Mouse (Mus musculus) forebrain, postnatal 0 days (tissue): Measurements from ENCODE around the gene Palmd. TPM values are rescaled to one million over a fixed set of nuclear protein-coding genes. Genes with fewer than 3 reads are reported as not detected.
A peak's percentile ranks its signal among the peaks of the same experiment; 100 is the strongest.

Source experiments
- ATAC-seq: fragments of 200-750 bp; cut with Nextera tagmentation; 2 replicates; pipeline ENCODE4 v1.8.0; 2017; ENCODE audit warnings: mild to moderate bottlenecking, moderate library complexity
- DNase-seq: peaks from one replicate; pipeline ENCODE4 v3.0.0-alpha.2; 2015
- H3K27ac ChIP-seq: fragments of 300-500 bp; sonication (generic); 2 replicates; pipeline ENCODE4 v1.5.1; 2014; ENCODE audit warnings: low read depth, mild to moderate bottlenecking, antibody characterized with exemption, low read length, moderate library complexity, mixed read lengths
- H3K27me3 ChIP-seq: fragments of 300-500 bp; sonication (generic); 2 replicates; pipeline ENCODE4 v1.6.1; 2014; ENCODE audit warnings: mild to moderate bottlenecking, low read length, mixed read lengths; ENCODE audit not compliant: insufficient read depth
- H3K36me3 ChIP-seq: fragments of 300-500 bp; sonication (generic); 2 replicates; pipeline ENCODE4 v1.6.1; 2014; ENCODE audit warnings: mild to moderate bottlenecking, moderate library complexity; ENCODE audit not compliant: insufficient read depth
- H3K4me1 ChIP-seq: fragments of 300-500 bp; sonication (generic); 2 replicates; pipeline ENCODE4 v1.6.1; 2014; ENCODE audit warnings: antibody characterized with exemption; ENCODE audit not compliant: insufficient read depth
- H3K4me2 ChIP-seq: fragments of 300-500 bp; sonication (generic); 2 replicates; pipeline ENCODE4 v1.6.1; 2014; ENCODE audit warnings: low read depth, mild to moderate bottlenecking, moderate library complexity
- H3K4me3 ChIP-seq: fragments of 300-500 bp; sonication (generic); 2 replicates; pipeline ENCODE4 v1.5.1; 2014; ENCODE audit warnings: low read depth, low read length, mixed read lengths
- H3K9ac ChIP-seq: fragments of 300-500 bp; sonication (generic); 2 replicates; pipeline ENCODE4 v1.6.1; 2014; ENCODE audit warnings: mild to moderate bottlenecking
- H3K9me3 ChIP-seq: fragments of 300-500 bp; sonication (generic); 2 replicates; pipeline ENCODE4 v1.6.1; 2016; ENCODE audit warnings: low read length
- CTCF ChIP-seq: sonication (generic); IDR thresholded peaks from 2 replicates; pipeline ENCODE4 v1.5.1; 2016; ENCODE audit warnings: antibody characterized with exemption, control low read depth, low read depth
- WGBS: fragments of 180-500 bp; shearing (Covaris S2); extraction: QIAGEN DNeasy Blood & Tissue Kit; methylation state at CpG from one replicate; pipeline ENCODE4 v1.1.7; 2014; 5-methylcytosine and 5-hydroxymethylcytosine counted together
- polyA plus RNA-seq: library from polyadenylated mRNA; unstranded; fragments of >200 nt; fragmentation: Nextera tagmentation; extraction: Ambion mirVana; gene quantifications from 2 replicates; pipeline ENCODE4 v1.2.1, GENCODE M21; 2015
- total RNA-seq: library from RNA; depleted of rRNA; stranded (reverse); fragments of >200 nt; gene quantifications from 2 replicates; pipeline ENCODE4 v1.2.3, GENCODE M21; 2014

Palmd gene
- total and polyA plus RNA-seq, 2 experiments from 2014 or later, result 6.9 to 11.7 TPM

GRCm38 (mm10) chr3:116946476-116946875, 22.3 kb downstream of the Palmd start:
- 88% methylated on average over 4 of the region's 4 CpGs for WGBS
- no peak for TF ChIP-seq CTCF
- no peaks in the 10 kb centered on the region for H3K27me3 ChIP-seq
- no peaks in the 10 kb centered on the region for H3K4me1 ChIP-seq
- H3K27ac ChIP-seq, result no peak overlapping the region
- no peak overlapping the region for H3K4me3 ChIP-seq
- no peak for ATAC-seq
- H3K9me3 ChIP-seq, result no peaks in the 10 kb centered on the region
- DNase-seq, result no peak
- no peak overlapping the region for H3K4me2 ChIP-seq
- no peak overlapping the region for H3K9ac ChIP-seq
- H3K36me3 ChIP-seq, result 0 out of 2 replicates have a peak, but pooled peaks cover 4% of the 10 kb centered on the region

DNA sequence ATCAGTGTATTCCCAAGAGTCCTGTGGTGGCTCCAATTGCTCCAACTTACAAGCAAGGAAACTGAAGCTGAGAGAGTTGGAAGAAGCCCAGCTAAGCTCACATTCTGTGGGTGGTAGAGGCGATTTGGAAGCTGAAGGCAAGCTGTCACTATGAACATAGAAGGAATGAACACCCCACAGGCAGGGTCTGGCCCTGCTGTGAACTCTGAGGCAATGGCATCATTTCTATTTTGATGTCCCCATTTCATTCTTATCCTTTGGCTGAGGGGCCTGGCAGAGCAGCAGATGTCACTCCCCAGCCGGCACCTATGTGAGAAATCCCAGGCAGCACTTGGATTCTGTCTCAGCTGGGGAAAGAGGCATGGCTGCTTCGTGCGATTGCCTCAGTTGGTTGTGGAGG, 25.4 kb downstream of the Palmd start:
- 68% methylated on average over 4 of the region's 4 CpGs for WGBS
- Histone ChIP-seq H3K4me3 (no peak overlapping the region), H3K27me3 (no peaks in the 10 kb centered on the region), H3K27ac (no peak overlapping the region), H3K4me2 (no peak overlapping the region), H3K4me1 (no peaks in the 10 kb centered on the region), H3K36me3 (0 out of 2 replicates have a peak, but pooled peaks cover 4% of the 10 kb centered on the region), H3K9ac (no peak overlapping the region), H3K9me3 (no peaks in the 10 kb centered on the region)
- DNase-seq, result no peak
- ATAC-seq, result no peak
- TF ChIP-seq CTCF, result no peak

DNA sequence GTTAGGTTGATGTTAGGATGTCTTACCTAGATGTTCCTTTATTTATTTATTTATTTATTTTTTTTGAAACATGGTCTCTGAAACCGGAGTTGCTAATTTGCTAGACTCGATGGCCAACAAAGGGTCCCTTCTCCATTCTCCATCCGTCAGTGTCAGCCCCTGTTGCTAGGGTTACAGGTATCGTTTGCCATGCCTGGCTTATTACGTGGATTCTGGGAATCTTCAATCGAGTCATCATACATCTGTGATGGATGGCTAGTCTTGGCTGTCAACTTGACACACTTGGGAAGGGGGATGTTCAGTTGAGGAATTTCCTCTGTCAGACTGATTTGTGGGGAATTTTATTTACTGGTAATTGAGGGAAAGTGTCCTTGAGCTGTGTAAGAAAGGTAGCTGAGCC, 26.0 kb downstream of the Palmd start:
- no peaks in the 10 kb centered on the region for H3K27me3 ChIP-seq
- no peaks in the 10 kb centered on the region for H3K4me1 ChIP-seq
- H3K4me2 ChIP-seq, result no peak overlapping the region
- no peak for TF ChIP-seq CTCF
- H3K9me3 ChIP-seq, result no peaks in the 10 kb centered on the region
- ATAC-seq (no peak), DNase-seq (no peak)
- 74% methylated on average over 6 of the region's 6 CpGs for WGBS
- H3K9ac ChIP-seq, result no peak overlapping the region
- no peak overlapping the region for H3K4me3 ChIP-seq
- 0 out of 2 replicates have a peak, but pooled peaks cover 4% of the 10 kb centered on the region for H3K36me3 ChIP-seq
- H3K27ac ChIP-seq, result no peak overlapping the region

- Histone ChIP-seq H3K27me3 (no peaks in the 10 kb centered on the region), H3K9ac (no peak overlapping the region), H3K36me3 (0 out of 2 replicates have a peak, but pooled peaks cover 2% of the 10 kb centered on the region), H3K4me1 (no peaks in the 10 kb centered on the region), H3K4me2 (no peak overlapping the region), H3K9me3 (no peaks in the 10 kb centered on the region), H3K27ac (no peak overlapping the region), H3K4me3 (no peak overlapping the region)
- WGBS, result 88% methylated on average over 1 of the region's 1 CpGs
- no peak for ATAC-seq
- no peak for TF ChIP-seq CTCF
- DNase-seq, result no peak
Measured at GRCm38 (mm10) chr3:116941559-116942117, 27.1 kb downstream of the Palmd start.

- WGBS, result 73% methylated on average over 10 of the region's 10 CpGs
- no peak for DNase-seq
Measured at GRCm38 (mm10) chr3:116940804-116941558, 27.8 kb downstream of the Palmd start.

GRCm38 (mm10) chr3:116936934-116937691, 31.7 kb downstream of the Palmd start:
- TF ChIP-seq CTCF, result no peak
- Histone ChIP-seq H3K4me1 (no peaks in the 10 kb centered on the region), H3K4me2 (no peak overlapping the region), H3K4me3 (no peak overlapping the region), H3K9ac (no peak overlapping the region), H3K9me3 (no peaks in the 10 kb centered on the region), H3K27ac (0 out of 2 replicates have a peak overlapping the region, but pooled peaks have one; percentile 15), H3K36me3 (no peaks in the 10 kb centered on the region), H3K27me3 (no peaks in the 10 kb centered on the region)
- no peak for ATAC-seq
- no peak for DNase-seq
- WGBS, result 33% methylated on average over 4 of the region's 4 CpGs

More at GRCm38 (mm10) chr3:116940804-116941558, 27.8 kb downstream of the Palmd start:
- no peak for TF ChIP-seq CTCF
- Histone ChIP-seq H3K27me3 (no peaks in the 10 kb centered on the region), H3K4me3 (no peak overlapping the region), H3K27ac (no peak overlapping the region), H3K9ac (no peak overlapping the region), H3K4me2 (no peak overlapping the region), H3K36me3 (no peaks in the 10 kb centered on the region), H3K9me3 (no peaks in the 10 kb centered on the region), H3K4me1 (no peaks in the 10 kb centered on the region)
- no peak for ATAC-seq

DNA sequence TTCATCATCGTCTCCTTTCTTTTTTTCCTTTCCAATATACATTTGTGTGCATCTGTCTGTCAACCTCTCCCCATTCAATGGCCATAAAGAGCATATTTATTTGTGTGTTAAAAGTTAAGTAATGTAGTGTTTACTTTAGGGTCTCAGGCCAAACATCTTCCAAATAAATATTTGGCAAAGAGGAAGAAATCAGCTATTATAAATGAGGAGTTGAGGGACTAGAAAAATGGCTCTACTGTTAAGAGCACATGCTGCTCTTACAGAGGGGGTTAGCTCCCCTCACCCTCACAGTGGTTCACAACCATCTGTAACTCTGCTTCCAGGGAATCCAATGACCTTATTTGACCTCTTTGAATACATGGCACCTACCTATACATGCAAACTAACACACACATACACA, 35.6 kb downstream of the Palmd start:
- no peak overlapping the region for H3K4me3 ChIP-seq
- no peak overlapping the region for H3K9ac ChIP-seq
- no peaks in the 10 kb centered on the region for H3K36me3 ChIP-seq
- ATAC-seq (no peak), DNase-seq (no peak)
- no peaks in the 10 kb centered on the region for H3K27me3 ChIP-seq
- WGBS, result 96% methylated on average over 1 of the region's 1 CpGs
- no peaks in the 10 kb centered on the region for H3K9me3 ChIP-seq
- no peak for TF ChIP-seq CTCF
- H3K27ac ChIP-seq, result no peak overlapping the region
- H3K4me1 ChIP-seq, result no peaks in the 10 kb centered on the region
- H3K4me2 ChIP-seq, result no peak overlapping the region
